Mouse (Mus musculus): ENCODE measurements around the gene Gjb4. TPM values are rescaled to one million over a fixed set of nuclear protein-coding genes. Genes with fewer than 3 reads are reported as not detected.
A peak's percentile ranks its signal among the peaks of the same experiment; 100 is the strongest.

Gene Gjb4
- polyA plus RNA-seq, 2 experiments: 0.08 to 0.25 TPM

- Histone ChIP-seq H3K4me2 (replicated peaks; ENCODE audit: low read depth, low read length, severe bottlenecking) (no peak overlapping the region), H3K27me3 (ENCODE audit: control insufficient read depth, insufficient read depth, low read length) (peaks cover 15% of the 10 kb centered on the region), H3K36me3 (ENCODE audit: control insufficient read depth, insufficient read depth, low read length) (no peaks in the 10 kb centered on the region), H3K9ac (ENCODE audit: low read depth, low read length, severe bottlenecking) (no peak overlapping the region), H3K27ac (replicated peaks; ENCODE audit: low read depth, low read length) (no peak overlapping the region), H3K4me1 (ENCODE audit: control insufficient read depth, insufficient read depth, low read length) (no peaks in the 10 kb centered on the region), H3K9me3 (ENCODE audit: control insufficient read depth, low read length) (no peaks in the 10 kb centered on the region), H3K4me3 (replicated peaks; ENCODE audit: low read length) (no peak overlapping the region)
- no peak for TF ChIP-seq POLR2A (IDR thresholded peaks at IDR 0.05; ENCODE audit: borderline replicate concordance, extremely low read depth, insufficient read depth, insufficient read length)
- no peak for DNase-seq (ENCODE audit: low spot score)
- WGBS: 70% methylated on average over 3 of the region's 3 CpGs
- ATAC-seq (ENCODE audit: low FRiP score, low read depth): no peak
Observed at GRCm38 (mm10) chr4:127323651-127324050, 30.2 kb downstream of the Gjb4 start.

- Histone ChIP-seq H3K36me3 (ENCODE audit: control insufficient read depth, insufficient read depth, low read length) (no peaks in the 10 kb centered on the region), H3K27ac (replicated peaks; ENCODE audit: low read depth, low read length) (no peak overlapping the region), H3K9me3 (ENCODE audit: control insufficient read depth, low read length) (no peaks in the 10 kb centered on the region), H3K4me1 (ENCODE audit: control insufficient read depth, insufficient read depth, low read length) (no peaks in the 10 kb centered on the region), H3K4me2 (replicated peaks; ENCODE audit: low read depth, low read length, severe bottlenecking) (no peak overlapping the region), H3K9ac (ENCODE audit: low read depth, low read length, severe bottlenecking) (no peak overlapping the region), H3K27me3 (ENCODE audit: control insufficient read depth, insufficient read depth, low read length) (no peaks in the 10 kb centered on the region), H3K4me3 (replicated peaks; ENCODE audit: low read length) (no peak overlapping the region)
- DNase-seq (ENCODE audit: low spot score) (peak; percentile 73), ATAC-seq (ENCODE audit: low FRiP score, low read depth) (peak; percentile 50; the same call in 1 of the 2 replicates)
- 8% methylated on average over 3 of the region's 3 CpGs for WGBS
- no peak for TF ChIP-seq POLR2A (IDR thresholded peaks at IDR 0.05; ENCODE audit: borderline replicate concordance, extremely low read depth, insufficient read depth, insufficient read length)
Observed at GRCm38 (mm10) chr4:127319613-127320012, 34.3 kb downstream of the Gjb4 start.

GRCm38 (mm10) chr4:127317143-127317542 is 36.7 kb downstream of the Gjb4 start:
- H3K9ac ChIP-seq (ENCODE audit: low read depth, low read length, severe bottlenecking): no peak overlapping the region
- H3K4me3 ChIP-seq (replicated peaks; ENCODE audit: low read length): no peak overlapping the region
- TF ChIP-seq POLR2A (IDR thresholded peaks at IDR 0.05; ENCODE audit: borderline replicate concordance, extremely low read depth, insufficient read depth, insufficient read length): no peak
- no peak overlapping the region for H3K27ac ChIP-seq (replicated peaks; ENCODE audit: low read depth, low read length)
- no peak overlapping the region for H3K4me2 ChIP-seq (replicated peaks; ENCODE audit: low read depth, low read length, severe bottlenecking)
- H3K4me1 ChIP-seq (ENCODE audit: control insufficient read depth, insufficient read depth, low read length): peaks cover 5% of the 10 kb centered on the region; the same call in 1 of the 2 replicates
- H3K9me3 ChIP-seq (ENCODE audit: control insufficient read depth, low read length): no peaks in the 10 kb centered on the region
- ATAC-seq (ENCODE audit: low FRiP score, low read depth) (no peak), DNase-seq (ENCODE audit: low spot score) (no peak)
- H3K27me3 ChIP-seq (ENCODE audit: control insufficient read depth, insufficient read depth, low read length): peaks cover 8% of the 10 kb centered on the region
- no peaks in the 10 kb centered on the region for H3K36me3 ChIP-seq (ENCODE audit: control insufficient read depth, insufficient read depth, low read length)
- WGBS: 58% methylated on average over 4 of the region's 4 CpGs

- Histone ChIP-seq H3K4me1 (ENCODE audit: control insufficient read depth, insufficient read depth, low read length) (peaks cover 5% of the 10 kb centered on the region; the same call in 1 of the 2 replicates), H3K4me2 (replicated peaks; ENCODE audit: low read depth, low read length, severe bottlenecking) (no peak overlapping the region), H3K27ac (replicated peaks; ENCODE audit: low read depth, low read length) (no peak overlapping the region), H3K36me3 (ENCODE audit: control insufficient read depth, insufficient read depth, low read length) (no peaks in the 10 kb centered on the region), H3K9me3 (ENCODE audit: control insufficient read depth, low read length) (no peaks in the 10 kb centered on the region), H3K4me3 (replicated peaks; ENCODE audit: low read length) (no peak overlapping the region), H3K9ac (ENCODE audit: low read depth, low read length, severe bottlenecking) (no peak overlapping the region), H3K27me3 (ENCODE audit: control insufficient read depth, insufficient read depth, low read length) (peaks cover 8% of the 10 kb centered on the region)
- 85% methylated on average over 8 of the region's 8 CpGs for WGBS
- TF ChIP-seq POLR2A (IDR thresholded peaks at IDR 0.05; ENCODE audit: borderline replicate concordance, extremely low read depth, insufficient read depth, insufficient read length): no peak
- ATAC-seq (ENCODE audit: low FRiP score, low read depth): no peak
- DNase-seq (ENCODE audit: low spot score): no peak
Observed at GRCm38 (mm10) chr4:127315753-127316152, 38.1 kb downstream of the Gjb4 start.

- Histone ChIP-seq H3K36me3 (ENCODE audit: control insufficient read depth, insufficient read depth, low read length) (no peaks in the 10 kb centered on the region), H3K4me1 (ENCODE audit: control insufficient read depth, insufficient read depth, low read length) (peaks cover 5% of the 10 kb centered on the region; the same call in 1 of the 2 replicates), H3K27ac (replicated peaks; ENCODE audit: low read depth, low read length) (no peak overlapping the region), H3K9me3 (ENCODE audit: control insufficient read depth, low read length) (no peaks in the 10 kb centered on the region), H3K9ac (ENCODE audit: low read depth, low read length, severe bottlenecking) (no peak overlapping the region), H3K27me3 (ENCODE audit: control insufficient read depth, insufficient read depth, low read length) (peaks cover 8% of the 10 kb centered on the region), H3K4me3 (replicated peaks; ENCODE audit: low read length) (no peak overlapping the region), H3K4me2 (replicated peaks; ENCODE audit: low read depth, low read length, severe bottlenecking) (0 out of 2 replicates have a peak overlapping the region, but pooled peaks have one; percentile 78)
- no peak for TF ChIP-seq POLR2A (IDR thresholded peaks at IDR 0.05; ENCODE audit: borderline replicate concordance, extremely low read depth, insufficient read depth, insufficient read length)
- WGBS: 43% methylated on average over 9 of the region's 9 CpGs
- ATAC-seq (ENCODE audit: low FRiP score, low read depth): no peak
- DNase-seq (ENCODE audit: low spot score): no peak
Observed at GRCm38 (mm10) chr4:127314585-127314984, 39.3 kb downstream of the Gjb4 start.

Data from limb, embryonic 14.5 days (tissue).